Mouse (Mus musculus) monocyte, adult 2 months (primary cell): ENCODE results near the gene Sla2.
A peak's percentile ranks its signal among the peaks of the same experiment; 100 is the strongest.
"Not testable (repeated sequence)": the region's sequence is repeated elsewhere in the genome, so short reads cannot be mapped to it uniquely, and the experiment has no call there.

Experiments
- DNase-seq, 2 experiments: peaks; one replicate each; pipeline ENCODE4 v3.0.0; 2022; ENCODE audit warnings: low spot score in 2 of 2, low read depth in 1 of 2

Sla2 gene

DNA sequence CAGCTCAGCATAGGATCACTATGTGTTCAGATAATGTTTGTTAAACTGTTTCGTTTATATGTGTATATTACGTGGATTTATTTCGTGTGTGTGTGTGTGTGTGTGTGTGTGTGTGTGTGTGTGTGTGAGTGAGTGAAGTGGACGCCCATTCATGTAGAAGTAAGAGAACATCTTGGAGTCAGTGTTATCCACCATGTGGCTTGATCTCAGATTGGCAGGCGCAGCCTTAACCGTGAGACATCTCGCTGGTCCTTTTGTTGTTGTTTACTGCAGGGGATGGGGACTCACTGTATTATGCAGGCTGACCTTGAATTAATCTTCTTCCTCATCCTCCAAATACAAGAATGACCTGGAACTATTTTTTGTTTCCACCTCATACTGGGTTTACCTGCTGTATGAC, 17.4 kb downstream of the Sla2 start:
- no peak for DNase-seq

DNA sequence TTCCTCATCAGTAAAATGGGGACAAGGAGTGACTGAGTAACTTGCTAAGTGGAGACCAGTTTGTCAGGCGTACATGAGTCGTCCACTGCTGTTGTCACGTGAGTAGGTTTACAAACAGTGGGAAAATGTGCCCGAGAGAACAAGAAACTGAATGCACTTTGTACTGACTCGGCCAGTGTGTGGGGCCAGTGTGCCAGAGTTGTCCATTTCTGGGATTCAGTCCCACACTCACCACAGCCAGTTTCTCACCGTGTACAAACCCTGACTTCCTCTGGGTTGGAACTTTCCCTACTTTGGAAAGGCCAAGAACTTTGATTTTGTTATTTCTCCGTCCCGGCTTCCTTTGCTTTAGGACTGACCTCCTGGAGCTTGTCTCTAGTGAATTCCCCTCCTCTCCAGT, 18.0 kb downstream of the Sla2 start:
- no peak for DNase-seq

DNA sequence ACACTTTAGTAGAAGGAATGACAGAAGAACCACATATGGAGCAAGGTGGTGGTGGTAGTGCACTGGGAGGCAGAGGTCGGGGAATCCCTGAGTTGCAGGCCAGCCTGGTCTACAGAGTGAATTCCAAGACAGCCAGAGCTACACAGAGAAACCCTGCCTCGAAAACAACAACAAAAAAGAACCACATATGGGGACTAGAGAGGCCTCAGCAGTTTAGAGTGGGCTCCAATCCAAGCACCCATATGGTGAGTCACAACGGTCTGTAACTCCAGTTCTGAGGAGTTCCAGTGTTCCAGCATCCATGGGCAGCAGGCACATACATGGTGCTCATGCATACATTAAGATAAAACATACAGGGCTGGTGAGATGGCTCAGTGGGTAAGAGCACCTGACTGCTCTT, 22.5 kb downstream of the Sla2 start:
- no peak for DNase-seq

DNA sequence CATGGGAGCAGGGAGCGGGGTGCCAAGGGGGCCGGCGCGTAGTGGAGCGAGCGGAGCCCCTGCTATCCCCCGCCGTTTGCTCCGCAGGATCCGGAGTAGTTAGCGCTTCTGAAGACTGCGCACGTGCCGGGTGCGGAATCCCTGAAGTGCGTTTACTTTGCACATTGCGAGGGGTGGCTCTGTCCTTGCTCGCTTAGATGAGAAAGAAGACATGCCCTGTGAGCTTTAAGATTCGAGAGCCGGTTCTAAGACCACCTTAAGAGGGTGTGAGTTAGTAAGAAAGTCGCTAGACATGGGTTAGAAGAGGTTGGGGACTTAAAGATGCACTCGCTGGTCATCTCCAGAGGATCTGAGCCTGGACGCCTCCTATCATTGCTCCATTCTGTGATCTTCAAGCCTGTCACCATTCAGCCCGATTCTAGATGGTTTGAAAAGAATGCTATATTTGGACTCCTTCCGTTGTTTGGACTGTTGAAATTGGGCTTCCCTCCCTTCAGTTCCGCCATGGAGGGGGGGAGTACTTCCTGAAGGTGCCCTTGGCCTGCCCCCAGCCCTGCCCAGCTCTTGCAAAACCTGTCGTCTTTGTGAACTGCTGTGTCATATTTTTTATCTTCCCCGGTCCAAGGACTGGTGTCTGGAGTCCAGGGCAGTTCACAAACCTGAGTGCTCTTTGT, 23.4 kb downstream of the Sla2 start:
- DNase-seq: peak; percentile 73 to 79

DNA sequence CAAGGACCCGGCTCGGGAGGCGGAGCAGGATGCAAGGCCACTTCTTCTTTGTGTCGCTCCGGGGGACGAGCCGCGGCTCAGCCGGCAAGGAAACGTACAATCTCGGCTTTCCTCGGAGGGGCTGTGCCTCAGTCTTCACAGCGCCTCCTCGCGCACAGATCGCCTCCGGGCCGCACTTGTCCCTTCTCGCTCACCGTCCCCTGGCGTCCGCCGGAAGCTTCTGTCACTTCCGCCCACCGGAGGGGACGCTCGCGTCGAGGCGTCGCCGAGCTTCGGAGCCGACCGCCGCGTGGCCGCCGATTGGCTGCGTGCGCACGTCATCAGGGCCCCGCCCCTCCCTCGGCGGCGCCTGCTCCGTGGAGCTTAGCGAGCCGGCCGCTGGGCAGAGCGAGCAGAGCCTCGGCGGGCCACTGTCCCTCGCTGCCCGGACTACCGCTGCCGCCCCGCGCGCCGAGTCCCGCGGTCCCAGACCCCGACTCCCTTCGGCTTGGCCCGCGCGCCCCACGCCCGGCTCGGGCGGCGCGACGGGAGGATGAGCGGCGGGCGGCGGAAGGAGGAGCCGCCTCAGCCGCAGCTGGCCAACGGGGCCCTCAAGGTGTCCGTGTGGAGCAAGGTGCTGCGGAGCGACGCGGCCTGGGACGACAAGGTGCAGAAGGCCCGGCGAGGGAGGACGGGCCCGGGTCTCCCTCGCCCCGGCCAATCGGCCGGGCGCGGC, 24.1 kb downstream of the Sla2 start, which contains the start of gene Rab5if:
Gene Rab5if, plus strand, starts transcription at position 357 of the 715 bp plus-strand sequence.
- peak; percentile 94 to 96 for DNase-seq

DNA sequence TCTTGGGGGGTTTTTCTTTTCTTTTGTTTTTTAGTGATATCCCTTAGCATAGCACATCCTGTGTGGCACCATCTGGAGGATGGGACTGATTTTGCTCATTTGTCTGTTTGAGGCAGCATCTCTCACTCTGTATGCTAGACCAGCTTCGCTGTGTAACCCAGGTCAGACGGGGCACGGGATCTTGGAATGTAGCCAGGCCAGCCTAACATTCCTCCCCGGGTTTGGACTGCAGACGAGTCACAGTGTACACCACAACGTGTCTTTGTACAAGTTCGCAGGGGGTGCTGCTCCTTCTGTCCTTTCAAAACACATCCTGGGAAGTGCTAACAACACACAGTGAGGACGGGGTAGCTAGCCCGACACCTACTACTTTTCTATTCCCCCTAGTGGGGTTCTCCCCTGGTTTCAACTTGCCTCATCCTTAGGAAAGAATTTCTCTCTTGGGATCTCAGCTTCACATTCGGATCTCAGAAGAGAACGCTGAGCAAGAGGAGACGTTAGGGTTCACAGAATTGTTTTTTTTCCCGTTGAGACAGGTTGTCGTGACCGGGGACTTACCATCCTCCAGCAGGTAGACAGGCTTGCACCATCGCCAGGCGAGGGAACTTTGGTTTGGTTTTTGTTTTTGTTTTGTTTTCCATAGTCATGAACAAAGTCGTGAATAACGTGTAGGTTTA, 24.8 kb downstream of the Sla2 start:
- DNase-seq: no peak

DNA sequence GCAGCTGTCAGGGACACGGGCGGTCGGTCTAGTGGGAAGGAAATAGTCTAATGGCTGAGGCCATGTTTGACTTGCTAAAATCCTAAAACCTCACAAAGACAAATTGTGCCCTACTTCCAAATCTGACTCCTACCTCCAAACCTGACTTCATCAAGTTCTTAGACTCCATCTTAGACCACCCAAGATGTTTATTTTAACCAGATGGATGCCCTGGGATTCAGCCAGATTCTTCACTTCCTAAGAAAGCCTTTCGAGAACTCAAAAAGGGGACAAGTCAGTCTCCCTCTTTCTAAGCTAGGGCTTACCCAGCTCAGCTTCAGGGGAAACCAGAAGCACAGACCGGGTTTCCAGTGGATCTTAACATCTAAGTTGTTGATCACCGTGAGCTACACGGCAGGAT, 28.3 kb downstream of the Sla2 start:
- DNase-seq: no peak

- no peak for DNase-seq
These were observed 29.2 kb downstream of the Sla2 start, which contains the start of gene 4930518I15Rik for GRCm38 (mm10) chr2:156857835-156858234. TSS of gene 4930518I15Rik (minus strand) at chr2:156857946.

GRCm38 (mm10) chr2:156857385-156857791, 29.6 kb downstream of the Sla2 start:
- DNase-seq: no peak

- DNase-seq: no peak
These were observed 30.7 kb downstream of the Sla2 start for GRCm38 (mm10) chr2:156856311-156856710.

GRCm38 (mm10) chr2:156853999-156854771, 32.8 kb downstream of the Sla2 start:
- not testable (repeated sequence) for DNase-seq

DNA sequence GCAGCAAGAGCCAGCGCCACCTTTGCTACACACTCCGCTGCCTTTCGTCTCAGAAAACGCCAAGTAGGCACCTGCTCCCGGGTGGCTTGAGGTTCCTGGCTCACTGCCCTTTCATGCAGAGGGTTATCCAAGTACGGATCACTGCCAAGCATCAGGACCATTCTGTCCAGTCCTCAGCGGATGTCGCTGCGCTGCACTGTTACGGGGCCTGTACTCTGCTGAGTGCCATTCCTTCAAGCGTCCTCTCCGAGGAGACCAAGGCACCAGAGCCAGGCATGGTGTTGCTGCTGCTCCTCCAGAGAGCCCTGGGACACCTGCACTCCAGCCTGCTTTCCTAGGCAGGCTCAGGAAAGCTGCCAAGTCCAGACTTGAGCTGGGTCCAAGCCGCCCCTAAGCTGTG, 33.4 kb downstream of the Sla2 start:
- not testable (repeated sequence) for DNase-seq

- DNase-seq: no peak
These were observed 36.5 kb downstream of the Sla2 start for GRCm38 (mm10) chr2:156850505-156850904.

DNA sequence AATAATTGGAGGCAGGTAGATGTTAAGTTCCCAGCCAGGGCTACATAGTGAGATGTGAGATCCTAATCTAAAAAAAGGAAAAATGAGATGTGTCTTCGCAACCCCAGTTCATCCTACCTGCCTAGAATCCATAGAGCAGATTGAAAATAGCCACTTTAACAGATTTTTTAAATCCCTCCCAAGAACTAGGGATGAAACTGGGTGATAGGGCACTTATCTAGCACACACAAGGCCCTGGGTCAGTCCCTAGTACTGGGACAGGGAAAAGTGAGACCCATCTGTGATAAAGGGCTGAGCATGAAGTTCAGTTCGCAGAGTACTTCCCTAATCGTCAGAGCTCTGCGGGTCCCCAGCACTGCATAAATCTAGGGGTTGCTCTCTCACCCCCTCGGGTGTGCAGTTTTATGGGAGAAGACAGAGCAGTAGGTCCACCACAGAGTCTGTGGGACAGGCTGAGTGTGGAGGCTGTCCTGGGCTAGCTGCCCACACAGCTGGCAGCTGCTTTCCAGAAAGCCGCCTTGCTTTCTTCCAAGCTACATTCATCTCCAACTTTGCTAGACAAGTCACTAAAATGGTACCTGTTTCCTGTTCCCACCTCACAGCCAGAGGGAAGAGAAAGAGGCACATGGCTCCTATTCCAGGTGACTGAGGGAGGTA, 38.3 kb downstream of the Sla2 start:
- no peak for DNase-seq

DNA sequence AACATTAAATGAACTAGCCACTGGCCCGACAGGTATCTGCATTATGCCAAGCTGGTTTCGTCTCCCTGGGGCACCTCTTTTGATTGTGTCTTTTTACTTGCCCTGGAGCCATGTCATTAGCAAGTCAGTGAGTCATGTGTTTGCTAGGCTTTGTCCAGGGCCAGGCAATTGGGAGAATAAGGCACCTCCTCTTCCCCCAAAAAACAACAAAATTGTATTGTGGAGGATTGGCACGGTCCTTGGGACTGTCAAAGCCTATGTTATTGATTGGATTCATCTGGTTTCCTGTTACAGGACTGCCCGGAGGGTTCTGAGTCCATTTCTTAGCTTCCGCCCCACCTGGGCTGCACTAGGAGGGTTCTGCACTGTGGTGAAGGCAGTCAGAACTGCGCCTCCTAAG, 39.3 kb downstream of the Sla2 start:
- no peak for DNase-seq

DNA sequence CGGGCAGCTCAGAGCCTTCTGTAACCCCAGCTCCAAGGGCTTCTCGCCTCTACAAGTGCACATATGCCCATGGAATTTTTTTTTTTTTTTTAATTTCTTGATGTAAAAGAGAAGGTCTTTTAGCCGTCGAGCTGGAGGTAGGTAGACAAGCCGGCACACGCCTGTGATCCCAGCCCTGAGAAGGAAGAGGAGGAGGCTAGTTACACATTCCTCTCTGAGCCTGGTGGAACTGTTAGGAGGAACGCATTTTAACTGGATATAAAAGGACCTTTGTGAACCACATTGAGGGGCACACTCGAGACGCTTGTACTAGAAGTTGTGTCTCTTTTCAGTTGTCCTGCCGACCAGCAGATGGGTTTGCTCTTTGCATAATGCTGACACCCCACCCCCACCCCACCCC, 42.3 kb downstream of the Sla2 start:
- no peak for DNase-seq

DNA sequence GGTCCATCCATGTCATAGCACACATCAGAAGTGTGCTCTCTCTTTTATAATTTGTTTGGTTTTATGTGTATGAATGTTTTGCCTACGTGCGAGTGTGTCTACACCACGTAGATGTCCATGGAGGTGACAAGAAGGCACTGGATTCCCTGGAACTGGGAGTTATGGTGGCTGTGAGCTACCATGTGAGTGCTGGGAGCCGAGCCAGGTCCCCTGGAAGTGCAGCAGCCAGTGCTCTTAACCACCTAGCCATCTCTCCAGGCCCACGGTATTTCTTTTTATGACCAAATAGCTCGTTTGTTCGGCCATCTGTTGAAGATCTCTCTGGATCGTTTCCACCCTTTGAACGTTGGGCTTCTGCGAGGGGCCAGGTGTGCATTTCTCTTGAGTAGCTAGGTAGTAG, 43.7 kb downstream of the Sla2 start:
- DNase-seq: no peak

- DNase-seq: no peak
These were observed 44.3 kb downstream of the Sla2 start for GRCm38 (mm10) chr2:156842711-156843110.

GRCm38 (mm10) chr2:156841841-156842706, 44.9 kb downstream of the Sla2 start:
- no peak for DNase-seq
